Mouse (Mus musculus) E14TG2a.4 (cell line): ENCODE results near the gene Sema3g.

Source experiments
- CTCF ChIP-seq: conservative IDR thresholded peaks from 2 replicates; pipeline ENCODE4 v1.5.1; 2014; ENCODE audit warnings: low read length
- NANOG ChIP-seq: IDR thresholded peaks from 2 replicates; pipeline ENCODE4 v1.6.1; 2014; ENCODE audit warnings: borderline replicate concordance, low read length, mixed read lengths
- POU5F1 ChIP-seq: IDR thresholded peaks from 2 replicates; pipeline ENCODE4 v1.6.1; 2014; ENCODE audit warnings: low read length, borderline replicate concordance

DNA sequence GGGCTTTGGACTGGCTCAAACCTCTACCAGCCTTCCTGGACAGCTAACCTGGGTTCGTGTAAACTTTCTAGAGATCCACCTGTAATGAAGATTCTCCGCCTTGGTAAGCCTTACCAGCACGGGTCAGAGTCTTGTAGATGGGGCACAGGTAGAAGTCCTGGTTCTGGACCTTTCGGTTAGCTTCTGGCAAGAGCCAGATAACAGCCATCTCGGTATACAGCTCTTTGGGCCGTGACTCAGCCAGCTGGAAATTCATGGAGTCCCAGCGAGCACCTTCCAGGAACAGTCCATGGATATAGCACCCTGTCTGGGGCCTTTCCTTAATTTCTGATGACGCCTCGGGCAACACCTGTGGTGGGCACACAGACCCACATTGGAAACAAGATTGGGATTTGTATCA lies 43.3 kb downstream of the Sema3g start:
- TF ChIP-seq CTCF: no peak
- no peak for TF ChIP-seq NANOG
- TF ChIP-seq POU5F1: no peak
